Mouse (Mus musculus) pancreas, adult 10 weeks (tissue): ENCODE measurements around the gene Ccl4. TPM values are rescaled to one million over a fixed set of nuclear protein-coding genes. Genes with fewer than 3 reads are reported as not detected.

ENCODE experiments used
- polyA plus RNA-seq: library from polyadenylated mRNA; stranded (reverse); fragments of 350-450 nt; fragmentation: Illumina TruSeq; extraction: RNeasy Lipid Tissue Mini Kit (QIAGEN cat#74804); gene quantifications from one replicate; pipeline ENCODE4 v1.2.3, GENCODE M21; 2015; ENCODE audit warnings: low read depth, low replicate concordance; ENCODE audit not compliant: insufficient read depth

Ccl4 gene
- polyA plus RNA-seq, result not detected

GRCm38 (mm10) chr11:83662204-83662603 lies at the start of gene Ccl4:
Gene Ccl4 (plus strand): TSS chr11:83662584.

GRCm38 (mm10) chr11:83645521-83645920 lies 16.9 kb upstream of the Ccl4 start, which contains the start of gene Rpl9-ps1:
Gene Rpl9-ps1 (minus strand): TSS chr11:83645621.

GRCm38 (mm10) chr11:83649305-83649841 lies 13.0 kb upstream of the Ccl4 start, which contains the start of gene Ccl3:
Gene Ccl3 (minus strand): TSS chr11:83649355.

GRCm38 (mm10) chr11:83703705-83704104 lies 41.3 kb downstream of the Ccl4 start, which contains the start of gene Wfdc17:
Gene Wfdc17 (plus strand): TSS chr11:83703991.

GRCm38 (mm10) chr11:83708715-83709114 lies 46.3 kb downstream of the Ccl4 start, which contains the start of gene Wfdc18:
Gene Wfdc18 (plus strand): TSS chr11:83709015.

Other genes with a start within 250 kb of the Ccl4 start
- not detected for gene Gas2l2, start 233.1 kb upstream of the Ccl4 start, polyA plus RNA-seq
- not detected for gene 1700020L24Rik, start 224.9 kb upstream of the Ccl4 start, polyA plus RNA-seq
- 2.5 TPM for gene Mmp28, start 199.5 kb upstream of the Ccl4 start, polyA plus RNA-seq
- 18.7 TPM for gene Taf15, start 189.5 kb upstream of the Ccl4 start, polyA plus RNA-seq
- not detected for gene Heatr9, start 140.4 kb upstream of the Ccl4 start, polyA plus RNA-seq
- not detected for gene Ccl5, start 132.1 kb upstream of the Ccl4 start, polyA plus RNA-seq
- gene Ccl9, start 83.9 kb upstream of the Ccl4 start, polyA plus RNA-seq, result 9.2 TPM
- 23.3 TPM for gene Ccl6, start 69.5 kb upstream of the Ccl4 start, polyA plus RNA-seq
- gene Rpl9-ps1, start 17.0 kb upstream of the Ccl4 start, polyA plus RNA-seq, result not detected
- not detected for gene Ccl3, start 13.2 kb upstream of the Ccl4 start, polyA plus RNA-seq
- gene Wfdc17, start 41.4 kb downstream of the Ccl4 start, polyA plus RNA-seq, result 11.9 TPM
- gene Wfdc18, start 46.4 kb downstream of the Ccl4 start, polyA plus RNA-seq, result not detected
- gene Wfdc21, start 84.4 kb downstream of the Ccl4 start, polyA plus RNA-seq, result not detected
- 2.3 TPM for gene Heatr6, start 91.1 kb downstream of the Ccl4 start, polyA plus RNA-seq
- 16.9 TPM for gene Hnf1b, start 187.5 kb downstream of the Ccl4 start, polyA plus RNA-seq